Mouse (Mus musculus): ENCODE measurements around the gene Cyth1. TPM values are rescaled to one million over a fixed set of nuclear protein-coding genes. Genes with fewer than 3 reads are reported as not detected.

Gene Cyth1
- total RNA-seq, 2 experiments from 2014 or later, result 38.4 to 40.3 TPM

DNA sequence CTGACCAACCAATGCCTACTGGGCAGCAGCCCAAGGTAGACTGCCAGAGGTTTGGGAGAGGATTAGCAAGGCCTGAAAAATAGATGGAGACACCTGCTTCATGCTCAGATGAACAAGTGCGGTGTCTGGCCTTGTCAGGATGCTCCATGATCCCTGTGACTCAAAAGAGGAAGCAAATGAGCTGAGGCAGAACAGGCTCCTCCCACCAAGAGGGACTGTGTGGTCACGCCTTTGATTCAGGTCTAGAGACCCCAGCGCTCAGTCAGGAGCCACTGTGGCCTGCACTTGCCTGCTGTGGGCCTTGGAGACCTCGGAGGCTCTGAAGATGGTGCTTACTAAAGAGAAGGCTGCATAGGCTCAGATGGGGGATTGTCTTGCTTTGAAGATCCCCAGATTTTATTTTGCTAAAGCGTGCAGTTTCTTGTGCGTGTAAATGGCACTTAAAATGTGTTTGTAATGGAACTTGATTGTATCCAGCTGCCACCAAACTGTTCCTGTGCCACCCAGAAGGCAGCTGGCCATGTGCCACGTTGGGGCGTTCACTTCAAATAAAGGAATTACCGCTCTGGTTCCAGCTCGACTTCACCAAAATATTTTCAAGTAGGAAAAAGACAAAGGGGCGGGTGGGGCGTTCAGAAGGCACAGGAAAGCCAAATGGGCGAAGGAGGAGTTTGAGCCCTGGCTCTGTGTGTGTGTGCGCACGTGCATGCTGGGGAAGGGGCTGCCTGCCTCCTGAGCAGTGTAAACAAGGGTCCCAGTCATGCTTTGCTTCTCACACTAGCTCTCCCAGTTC, 6.0 kb upstream of the Cyth1 start:
- peak; percentile 49 for DNase-seq (ENCODE audit: low spot score)

DNA sequence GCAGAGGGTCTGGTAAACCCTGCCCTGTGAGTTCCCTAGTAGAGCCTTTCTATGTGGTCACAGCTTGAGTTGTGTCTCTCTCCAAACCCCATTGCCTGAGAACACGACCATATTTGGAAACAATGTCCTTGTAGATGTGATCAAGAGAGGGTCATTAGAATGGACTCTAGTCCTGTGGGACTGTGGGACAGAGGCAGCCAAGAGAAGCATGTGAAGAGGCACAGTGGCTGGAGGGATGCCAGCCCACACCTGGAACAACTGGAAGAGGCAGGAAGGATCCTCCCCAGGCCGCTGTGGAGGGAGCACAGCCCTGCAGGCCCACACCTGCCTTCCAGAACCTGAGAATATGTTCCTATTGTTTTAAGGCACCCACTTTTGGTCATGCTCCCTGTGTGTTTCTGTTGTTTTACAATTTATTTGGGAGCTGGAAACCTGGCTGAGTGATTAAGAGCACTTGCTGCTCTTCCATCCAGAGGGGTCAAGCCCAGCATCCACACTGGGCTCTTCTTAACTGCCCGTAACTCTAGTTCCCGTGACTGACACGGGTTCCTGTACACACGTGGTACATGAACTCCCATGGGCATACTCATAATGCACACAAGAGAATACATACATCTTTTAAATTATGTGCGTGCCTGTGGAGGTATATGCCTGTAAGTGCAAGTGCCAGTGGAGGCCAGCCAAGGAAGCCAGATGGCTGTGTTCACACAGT, 5.2 kb upstream of the Cyth1 start:
- no peak for DNase-seq (ENCODE audit: low spot score)

DNA sequence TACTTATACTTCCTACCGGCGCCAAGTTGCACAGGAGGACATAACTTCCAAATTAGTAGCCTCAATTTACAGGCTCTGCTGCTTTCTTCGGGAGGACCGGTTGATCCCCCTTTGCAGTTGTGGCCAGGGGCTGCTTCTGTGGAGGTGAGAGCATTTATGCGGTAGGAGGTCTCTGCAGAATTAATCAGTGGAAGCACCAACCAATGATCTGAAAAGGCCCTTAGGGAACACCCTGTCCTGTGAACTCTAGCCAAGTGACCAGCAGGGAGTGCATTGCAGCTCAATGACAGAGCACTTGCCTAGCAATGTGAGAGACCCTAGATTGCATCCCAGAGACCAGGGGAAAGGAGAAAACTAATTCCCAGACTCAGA, 606 bp upstream of the Cyth1 start:
- DNase-seq (ENCODE audit: low spot score), result peak; percentile 65

DNA sequence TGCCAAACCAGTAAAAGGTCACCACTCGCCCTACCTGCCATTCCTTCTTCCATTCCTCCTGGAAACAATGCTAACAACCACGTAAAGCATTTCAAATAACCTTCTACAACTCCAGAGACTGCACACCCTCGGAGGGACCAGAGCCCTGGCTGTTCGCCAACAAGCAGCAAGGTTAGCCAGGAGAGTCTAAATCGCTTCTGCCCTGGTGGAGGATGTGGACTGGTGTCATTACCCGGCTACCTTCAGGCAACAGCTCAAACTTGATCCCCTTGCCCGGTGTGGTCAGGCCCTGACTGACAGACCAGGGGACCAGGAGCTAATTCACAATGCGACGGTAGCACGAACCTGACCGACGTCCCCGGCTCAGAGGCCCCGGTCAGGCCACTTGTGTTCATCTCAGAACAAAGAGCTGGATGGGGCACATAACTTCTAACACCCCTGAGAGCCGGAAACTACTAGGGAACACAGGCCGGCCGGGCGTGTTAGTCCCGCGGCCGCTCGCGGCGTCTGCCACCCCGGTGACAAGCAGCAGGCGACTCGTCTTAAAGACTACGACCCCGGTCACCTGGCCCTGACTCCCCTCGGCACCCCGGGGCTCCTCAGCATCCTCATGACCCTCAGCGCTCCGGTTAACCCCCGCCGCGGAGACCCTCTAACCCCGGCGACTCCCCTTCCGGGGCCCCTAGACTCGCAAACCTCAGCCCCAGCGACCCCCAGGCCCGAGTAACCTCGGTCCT, 865 bp downstream of the Cyth1 start:
- peak; percentile 67 for DNase-seq (ENCODE audit: low spot score)

DNA sequence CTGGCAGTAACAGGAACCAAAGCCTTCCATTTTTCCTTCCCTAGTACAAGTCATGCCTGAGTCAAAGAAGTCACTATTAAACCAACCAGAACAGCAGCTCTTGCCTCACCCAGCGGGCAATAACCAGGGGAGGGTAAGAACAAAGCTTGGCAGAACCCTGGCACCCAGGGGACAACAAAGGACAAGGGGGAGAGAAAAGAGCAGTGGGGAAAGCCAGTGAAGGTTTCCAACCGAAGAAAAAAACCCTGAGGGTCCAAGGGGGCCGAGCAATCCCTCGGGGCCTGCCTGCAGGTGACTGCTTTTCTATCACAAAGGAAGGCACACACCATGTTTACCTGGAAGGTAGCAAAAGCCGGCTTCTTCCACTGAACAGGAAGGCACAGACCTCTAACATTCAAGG, 1.7 kb downstream of the Cyth1 start:
- no peak for DNase-seq (ENCODE audit: low spot score)

DNA sequence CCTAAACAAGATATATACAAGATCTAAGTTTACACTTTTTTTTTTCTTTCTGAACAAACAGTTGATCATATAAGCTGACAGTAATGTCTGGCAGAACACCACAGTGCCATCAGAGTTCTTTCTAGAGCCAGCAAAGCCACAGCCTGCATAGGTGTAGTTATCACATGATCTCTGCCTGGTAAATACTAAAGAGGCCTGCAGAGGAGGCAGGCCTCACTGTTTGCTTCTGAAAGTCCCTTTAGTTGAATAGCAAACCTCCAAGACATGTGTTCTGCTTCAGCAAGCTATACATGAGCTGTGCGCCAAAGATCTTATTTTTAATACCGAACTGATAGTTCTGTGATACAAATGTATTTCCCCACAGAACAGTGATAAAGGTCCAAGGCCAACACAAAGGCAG, 3.3 kb downstream of the Cyth1 start:
- no peak for DNase-seq (ENCODE audit: low spot score)

DNA sequence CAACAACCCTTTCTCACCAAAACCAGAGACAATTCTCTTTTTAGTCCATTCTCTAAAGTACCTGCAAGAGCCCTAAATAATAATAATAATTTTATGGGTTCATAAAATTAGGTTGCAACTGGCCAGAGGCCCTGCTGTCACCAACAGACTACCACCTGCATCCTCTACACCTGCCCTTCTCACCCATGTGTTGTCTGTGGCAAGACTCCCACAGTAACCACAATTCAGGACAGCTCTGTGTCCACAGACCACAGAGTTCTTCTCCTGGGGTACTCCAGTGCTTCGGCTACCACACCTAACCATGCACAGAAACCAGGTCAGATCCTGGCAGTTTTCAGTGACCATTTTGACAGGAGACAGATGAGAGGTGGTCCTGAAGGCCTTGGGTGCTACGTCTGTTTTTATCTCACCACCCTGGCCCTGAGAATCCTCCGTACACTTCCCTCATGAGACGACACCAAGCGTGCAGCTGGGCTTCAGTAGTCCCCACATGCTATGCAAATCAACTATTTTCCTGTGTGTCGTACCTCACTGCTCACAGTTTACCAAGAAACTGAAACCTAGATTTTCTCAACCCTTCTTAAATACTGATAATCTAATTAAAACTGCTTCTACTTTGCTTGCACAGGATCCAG, 4.6 kb downstream of the Cyth1 start:
- DNase-seq (ENCODE audit: low spot score), result no peak

DNA sequence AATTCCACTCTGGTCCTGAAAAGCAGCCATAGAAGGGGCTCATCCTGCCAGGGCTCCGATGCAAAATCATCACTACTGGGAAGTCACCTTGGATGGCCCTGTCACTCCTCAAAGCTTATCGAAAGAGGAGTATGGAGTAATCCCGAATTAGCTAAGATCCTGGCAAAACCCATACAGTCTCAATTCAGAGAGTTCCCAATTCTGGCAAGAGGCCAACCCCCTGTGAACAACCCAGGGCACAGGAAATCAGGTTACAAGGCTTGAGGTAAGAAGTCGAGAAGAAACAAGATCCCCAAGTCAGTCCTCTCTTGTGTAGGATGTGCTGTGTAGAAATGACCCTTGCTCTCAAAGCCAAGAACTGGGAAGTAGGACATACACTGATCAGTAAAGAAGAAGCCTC, 5.9 kb downstream of the Cyth1 start:
- no peak for DNase-seq (ENCODE audit: low spot score)

DNA sequence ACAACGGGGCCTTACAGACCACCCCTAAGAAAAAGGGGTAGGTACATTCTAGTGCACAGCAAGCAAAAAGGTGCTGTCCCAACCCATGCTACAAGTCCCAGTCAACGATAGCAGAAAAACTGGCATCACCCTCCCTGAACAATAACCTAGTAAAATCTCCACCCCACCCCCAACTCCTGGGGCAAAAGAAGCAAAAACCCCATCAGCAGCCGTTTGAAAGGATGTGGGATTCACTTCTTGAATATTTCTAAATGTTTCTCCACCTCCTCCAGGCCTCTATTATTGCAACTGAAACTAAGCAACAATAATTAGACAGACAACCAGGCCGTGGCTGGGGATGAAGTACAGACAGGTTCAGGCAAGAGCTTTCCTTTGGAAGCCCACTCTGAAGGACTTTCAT, 8.0 kb downstream of the Cyth1 start:
- no peak for DNase-seq (ENCODE audit: low spot score)

DNA sequence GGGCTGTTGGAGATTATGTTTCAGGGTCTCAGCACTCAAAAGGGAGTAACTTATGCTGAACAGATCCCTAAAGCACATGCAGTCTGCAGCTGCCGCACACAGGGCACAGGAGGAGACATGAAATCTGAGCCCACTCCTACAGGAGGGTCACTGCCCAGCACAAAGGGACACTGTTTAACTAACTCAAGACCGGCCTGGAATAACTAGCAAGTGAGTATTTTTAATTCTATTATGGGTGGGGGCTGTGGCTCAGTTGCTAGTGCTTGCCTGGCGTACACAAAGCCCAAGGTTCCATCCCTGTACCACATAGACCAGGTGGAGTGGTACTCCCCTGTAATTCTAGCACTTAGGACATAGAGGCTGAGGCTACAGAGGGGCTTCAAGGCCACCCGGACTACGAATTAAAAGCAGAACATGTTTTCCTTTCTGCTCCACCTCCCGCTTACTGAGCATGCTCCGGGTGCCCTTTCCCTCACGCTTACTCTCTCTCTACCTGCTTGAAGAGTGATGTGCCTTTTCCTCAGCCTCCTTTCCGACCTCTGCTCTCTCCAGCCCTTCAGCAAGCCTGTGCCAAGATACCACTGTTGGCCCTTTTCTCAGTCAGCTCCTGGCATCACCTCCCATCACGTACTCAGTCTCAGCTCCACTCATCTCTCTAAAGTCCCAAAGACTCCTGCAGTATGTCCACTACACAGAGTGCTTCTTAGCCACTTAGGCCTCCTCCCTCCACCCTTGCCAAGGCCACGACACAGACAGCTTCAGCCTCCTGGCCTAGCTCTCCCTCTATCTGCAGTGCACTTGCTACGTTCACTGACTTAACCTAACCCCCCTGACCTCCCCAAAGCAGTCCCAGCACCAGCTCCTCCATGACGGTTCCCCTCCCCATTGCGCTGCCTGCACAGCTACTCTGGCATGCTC, 8.9 kb downstream of the Cyth1 start:
- no peak for DNase-seq (ENCODE audit: low spot score)

DNA sequence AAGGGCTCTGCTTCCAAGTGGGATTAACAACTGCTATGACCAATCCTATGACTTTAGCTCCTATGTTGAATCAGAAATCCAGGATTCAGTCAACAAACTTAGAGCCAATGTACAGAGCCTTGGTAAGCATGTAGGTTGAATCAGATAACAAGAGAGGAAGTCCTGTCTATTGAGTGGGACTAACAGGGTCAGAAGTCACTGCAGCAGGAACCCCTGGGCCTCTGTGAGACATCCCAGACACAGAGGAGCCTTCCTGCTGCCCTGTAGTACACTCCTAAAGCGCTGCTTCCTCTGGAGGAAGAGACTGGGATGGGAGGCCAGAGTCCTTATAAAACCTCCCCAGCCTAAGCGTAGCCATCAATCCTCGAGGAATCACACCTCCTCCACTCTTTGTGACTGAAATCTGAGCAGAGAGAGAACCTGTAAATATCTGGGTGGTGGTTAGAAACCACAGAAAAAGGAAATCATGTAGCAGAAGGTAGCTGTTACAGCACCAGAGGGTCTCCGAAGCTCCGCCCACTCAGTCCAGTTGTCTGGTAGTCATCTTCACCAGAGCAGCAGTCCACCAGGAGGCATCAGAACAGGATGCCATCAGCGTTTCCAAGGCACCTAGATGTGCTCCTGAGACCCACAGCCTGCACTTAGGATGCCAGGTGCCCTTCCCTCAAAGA, 11.7 kb downstream of the Cyth1 start:
- no peak for DNase-seq (ENCODE audit: low spot score)

DNA sequence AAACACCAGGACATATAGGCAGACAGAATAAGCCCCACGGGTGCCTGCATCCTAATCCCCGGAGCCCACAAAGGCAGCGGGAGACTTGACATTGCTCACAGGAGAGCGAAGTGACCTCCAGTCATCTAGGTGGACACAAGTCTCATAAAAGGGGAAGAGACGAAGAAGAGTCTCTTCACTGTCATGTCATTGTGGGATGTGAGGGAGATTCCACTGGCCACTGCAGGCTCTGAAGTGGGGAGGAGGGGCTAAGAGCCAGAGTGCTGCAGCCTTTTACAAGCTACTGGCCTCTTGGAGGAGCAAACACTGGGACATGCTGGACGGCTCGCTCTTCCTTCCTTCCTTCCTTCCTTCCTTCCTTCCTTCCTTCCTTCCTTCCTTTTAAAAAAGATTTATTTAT, 13.5 kb downstream of the Cyth1 start:
- DNase-seq (ENCODE audit: low spot score), result no peak

DNA sequence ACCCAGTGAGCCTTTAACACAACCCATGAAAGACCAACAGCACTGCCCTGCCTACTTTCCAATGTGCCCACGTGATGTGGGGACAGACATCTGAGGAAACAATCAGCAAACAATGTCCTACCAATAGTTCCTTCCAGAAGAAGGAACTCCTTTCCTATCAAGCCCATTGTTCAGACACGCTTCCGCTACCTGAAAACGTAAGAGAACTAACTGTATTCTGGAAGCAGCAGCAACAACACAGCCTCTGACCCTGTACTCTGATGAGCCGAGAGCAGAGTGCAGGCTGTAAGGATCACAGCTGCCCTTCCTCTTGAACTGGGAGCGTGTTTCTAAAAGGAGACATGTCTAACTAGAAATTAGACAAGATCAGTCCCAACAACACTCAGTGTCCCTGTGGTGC, 13.9 kb downstream of the Cyth1 start:
- no peak for DNase-seq (ENCODE audit: low spot score)

DNA sequence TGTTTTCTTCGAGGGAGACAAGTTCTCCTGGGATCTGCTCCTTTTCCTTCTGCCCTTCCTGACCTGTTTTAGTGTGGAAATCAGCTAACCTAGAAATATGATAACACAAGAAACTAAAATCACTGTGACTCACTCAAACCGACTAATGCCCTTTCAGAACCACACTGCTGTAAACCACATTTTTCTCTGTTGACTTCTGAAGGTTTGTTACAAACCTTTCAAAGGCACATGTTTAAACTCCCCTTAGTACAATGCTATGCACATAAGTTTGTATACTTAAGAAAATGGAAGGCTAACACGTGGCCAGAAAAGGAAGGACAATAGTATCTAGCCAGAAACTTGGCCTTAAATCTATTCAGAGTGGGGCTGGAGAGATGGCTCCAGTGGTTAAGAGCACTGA, 14.5 kb downstream of the Cyth1 start:
- DNase-seq (ENCODE audit: low spot score), result no peak

DNA sequence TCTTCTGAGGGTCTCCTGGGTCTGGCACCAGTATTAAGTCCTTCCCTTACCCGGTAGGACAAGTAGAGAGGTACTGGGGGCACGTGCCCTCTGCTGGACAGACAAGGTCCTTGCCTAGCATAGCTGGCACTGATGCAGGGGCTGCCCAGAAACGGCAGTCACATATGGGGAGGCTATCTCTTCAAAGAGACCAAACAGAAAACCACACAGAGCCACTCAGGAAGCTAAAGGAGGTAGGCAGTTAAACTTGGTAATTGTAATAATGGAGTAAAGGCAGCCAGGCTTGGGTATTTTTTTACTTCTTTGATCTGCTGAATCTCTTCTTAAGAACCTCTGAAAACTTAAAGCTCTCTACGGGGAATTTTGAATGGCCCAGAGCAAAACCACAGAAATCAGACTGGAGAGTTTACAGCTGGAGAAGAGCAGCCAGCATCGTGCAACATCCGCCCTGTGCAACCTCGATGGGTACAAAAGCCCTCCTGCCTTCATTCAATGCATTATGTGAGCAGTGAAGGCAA, 16.0 kb downstream of the Cyth1 start:
- DNase-seq (ENCODE audit: low spot score), result no peak

DNA sequence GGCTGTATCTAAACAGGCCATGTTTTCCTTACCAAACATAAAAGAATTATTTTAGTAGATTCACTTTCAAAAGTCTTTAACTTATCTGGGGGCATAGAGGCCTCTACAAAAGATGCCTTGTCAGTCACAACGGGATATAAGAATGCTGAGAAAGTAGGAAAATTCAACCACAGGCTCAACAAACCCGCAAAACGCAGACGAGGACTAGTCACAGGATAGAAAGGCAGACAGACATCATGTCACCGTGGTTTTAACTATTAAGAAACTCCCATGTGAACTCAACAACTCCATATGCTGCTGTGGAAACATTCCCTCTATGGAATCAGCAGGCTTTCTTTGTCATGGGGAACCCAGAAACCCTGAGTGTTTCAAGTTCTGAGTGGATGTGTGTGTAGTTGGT, 18.5 kb downstream of the Cyth1 start:
- DNase-seq (ENCODE audit: low spot score), result no peak

DNA sequence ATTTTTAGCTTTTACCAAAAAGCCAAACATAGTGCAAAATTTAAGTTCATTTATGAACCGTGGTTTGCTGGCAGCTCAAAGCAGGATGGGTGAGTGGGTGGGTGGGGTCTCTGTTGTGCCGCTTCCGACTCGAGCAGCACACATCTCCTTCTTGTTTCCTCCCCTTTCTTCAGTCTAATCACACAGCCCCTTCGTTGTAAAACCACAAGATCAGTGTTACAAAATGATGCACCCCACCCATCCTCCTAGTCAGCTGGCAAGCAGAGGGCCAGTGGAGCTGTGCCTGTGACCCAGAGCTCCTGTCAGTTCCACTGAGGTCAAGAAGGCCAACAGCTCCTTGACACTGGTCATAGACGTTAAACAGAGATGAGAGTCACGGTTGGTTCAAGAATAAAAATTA, 20.7 kb downstream of the Cyth1 start:
- DNase-seq (ENCODE audit: low spot score), result no peak

DNA sequence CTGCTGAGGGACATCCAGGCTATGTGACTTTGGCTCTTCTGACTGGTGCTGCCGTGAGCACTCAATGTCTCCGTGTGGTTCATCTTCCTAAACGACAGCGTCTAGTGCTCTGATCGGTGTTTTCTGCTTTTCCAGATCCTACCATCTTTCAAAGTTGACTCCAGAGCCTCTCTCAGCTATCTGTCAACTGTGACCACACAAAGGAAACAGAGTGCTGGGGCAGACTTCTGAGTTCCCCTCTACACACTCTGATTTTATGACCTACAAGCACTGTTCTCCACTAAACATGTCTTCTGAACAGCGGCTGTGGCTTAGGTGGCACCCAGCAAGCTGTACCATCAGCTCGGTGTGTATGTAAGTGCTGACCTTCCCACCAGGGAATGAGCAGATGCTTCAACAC, 21.5 kb downstream of the Cyth1 start:
- no peak for DNase-seq (ENCODE audit: low spot score)

DNA sequence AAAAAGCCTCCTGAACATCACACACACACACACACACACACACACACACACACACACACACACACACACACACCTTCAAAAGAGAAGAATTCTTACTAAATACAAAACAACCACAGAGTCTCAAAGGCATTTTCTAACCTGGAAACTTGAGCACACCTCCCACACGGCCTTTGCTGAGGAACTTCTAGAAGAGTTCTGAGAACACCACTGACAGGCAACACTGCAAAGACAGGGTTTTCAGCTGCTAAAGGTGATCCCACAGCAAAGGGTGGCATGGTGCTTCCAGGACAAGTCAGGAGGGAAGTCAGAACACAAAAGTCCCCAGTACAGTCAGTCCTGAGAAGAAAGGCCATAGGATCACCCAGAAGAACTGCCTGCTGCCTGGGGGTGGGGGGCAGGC, 22.5 kb downstream of the Cyth1 start:
- DNase-seq (ENCODE audit: low spot score), result no peak
